ENCODE assay signal across 17 mouse cellular contexts in the genomic region with DNA sequence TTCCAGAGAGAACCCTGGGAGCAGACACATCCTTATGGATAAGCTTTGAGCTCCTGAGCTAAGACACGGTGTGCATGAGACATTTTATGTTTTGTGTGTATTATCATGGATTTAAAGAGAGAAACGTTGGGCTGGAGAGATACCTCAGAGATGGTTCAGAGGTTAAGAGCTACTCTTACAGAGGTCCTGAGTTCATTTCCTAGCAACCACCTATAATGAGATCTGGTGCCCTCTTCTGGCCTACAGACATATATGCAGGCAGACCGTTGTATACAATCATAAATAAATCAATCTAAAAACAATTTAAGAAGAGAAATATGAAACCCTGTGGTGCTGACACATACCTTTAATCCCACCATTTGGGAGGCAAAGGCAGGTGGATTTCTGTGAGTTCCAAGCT. TPM values are rescaled to one million over a fixed set of nuclear protein-coding genes. Genes with fewer than 3 reads are reported as not detected.
DNase-seq lines count a peak whose midpoint lies in the region; ATAC-seq and TF ChIP-seq lines count a peak whose summit lies in the region.
"Had no signal": no experiment of that assay in that cellular context is flagged by ENCODE, and none has a peak within 500 bp of the region (broad histone marks: within the 10 kb centered on the region; RNA-seq: fewer than 3 reads in every experiment).

No protein-coding gene starts in this region.

- no peak overlapping the region for H3K4me2 ChIP-seq in lung, postnatal 0 days (replicated peaks; ENCODE audit: low read depth, low read length)
- H3K4me2 ChIP-seq: hindbrain, embryonic 15.5 days; stomach, embryonic 15.5 days had no signal

- H3K4me1 ChIP-seq in lung, postnatal 0 days (ENCODE audit: insufficient read depth, low read depth, low read length), result peaks cover 4% of the 10 kb centered on the region; the same call in 1 of the 2 replicates
- peaks cover 8% of the 10 kb centered on the region for H3K4me1 ChIP-seq in lung, adult 2 months (ENCODE audit: control insufficient read depth, insufficient read depth, low read length)

- TF ChIP-seq POLR2A in lung, adult 2 months (IDR thresholded peaks at IDR 0.05; ENCODE audit: borderline replicate concordance, extremely low read depth, low read depth, low read length), result no peak

- H3K9me3 ChIP-seq in lung, postnatal 0 days (ENCODE audit: low read length), result no peaks in the 10 kb centered on the region
- H3K9me3 ChIP-seq: hindbrain, embryonic 15.5 days; midbrain, embryonic 10.5 days; stomach, embryonic 15.5 days had no signal

- no peak for ATAC-seq in lung, postnatal 0 days
- ATAC-seq in monocyte, adult 5-6 weeks (replicated peaks; ENCODE audit: insufficient number of reproducible peaks, low FRiP score, low TSS enrichment, poor library complexity, severe bottlenecking), result no peak
- ATAC-seq: forebrain, embryonic 14.5 days had no signal

- no peak overlapping the region for H3K9ac ChIP-seq in lung, postnatal 0 days (replicated peaks; ENCODE audit: low read depth)
- H3K9ac ChIP-seq: hindbrain, embryonic 15.5 days; stomach, embryonic 15.5 days had no signal

- no peak for DNase-seq in gastrocnemius, adult 2 months
- DNase-seq in gastrocnemius, postnatal 25 days, result no peak
- peak; percentile 61 for DNase-seq in lung, postnatal 0 days (ENCODE audit: low spot score)
- DNase-seq in lung, adult 2 months, result no peak
- DNase-seq in T-cell, adult 2 months (ENCODE audit: low spot score), result peak; percentile 51
- peak; percentile 80 for DNase-seq in splenic B cell, adult 2 months (ENCODE audit: low read depth, low spot score)
- no peak for DNase-seq in heart, postnatal 10 days
- DNase-seq: heart, adult 11 months; kidney, postnatal 14 days; right cerebral cortex, postnatal 14 days had no signal

- peak; percentile 70 for TF ChIP-seq CTCF in gastrocnemius, adult 2 months (IDR thresholded peaks at IDR 0.05)
- TF ChIP-seq CTCF in lung, postnatal 0 days (IDR thresholded peaks at IDR 0.05), result peak; percentile 71
- TF ChIP-seq CTCF in lung, adult 2 months (IDR thresholded peaks at IDR 0.05; ENCODE audit: insufficient read depth, low read length), result no peak

- WGBS in lung, postnatal 0 days, result 14% methylated on average over 3 of the region's 3 CpGs
- 13% methylated on average over 3 of the region's 3 CpGs for whole genome bisulfite sequencing in lung, adult 2 months

- peak overlapping the region; percentile 28; the same call in 1 of the 2 replicates for H3K27ac ChIP-seq in gastrocnemius, adult 2 months
- H3K27ac ChIP-seq in lung, postnatal 0 days (ENCODE audit: low read length), result no peak overlapping the region
- H3K27ac ChIP-seq: hindbrain, embryonic 15.5 days; midbrain, embryonic 10.5 days; stomach, embryonic 15.5 days had no signal

- no peak for TF ChIP-seq EP300 in lung, postnatal 0 days (IDR thresholded peaks at IDR 0.05)

- no peaks in the 10 kb centered on the region for H3K36me3 ChIP-seq in lung, postnatal 0 days (ENCODE audit: insufficient read depth, low read length)
- H3K36me3 ChIP-seq in splenic B cell, adult 2 months (ENCODE audit: control insufficient read depth, insufficient read depth, low read length, poor library complexity, severe bottlenecking), result no peaks in the 10 kb centered on the region
- H3K36me3 ChIP-seq: hindbrain, embryonic 15.5 days; midbrain, embryonic 10.5 days; stomach, embryonic 15.5 days had no signal

- intact Hi-C loops in gastrocnemius, adult 2 months (cut with DNase I), result loop anchor here (5.0 to 10.0 kb wide), 3 partner anchors 34 to 244 kb away; partner anchors contain the start of gene Oaz1
- intact Hi-C loops in heart, postnatal 10 days (cut with DNase I), result no loop called here

- no peak overlapping the region for H3K4me3 ChIP-seq in gastrocnemius, adult 2 months
- H3K4me3 ChIP-seq in lung, postnatal 0 days (ENCODE audit: low read depth, low read length), result no peak overlapping the region
- no peak overlapping the region for H3K4me3 ChIP-seq in lung, adult 2 months (replicated peaks; ENCODE audit: extremely low read depth, low read depth, low read length)
- H3K4me3 ChIP-seq: hindbrain, embryonic 15.5 days; midbrain, embryonic 10.5 days; stomach, embryonic 15.5 days had no signal

- H3K27me3 ChIP-seq in lung, postnatal 0 days (replicated peaks; ENCODE audit: insufficient read depth, low read length), result 0 out of 2 replicates have a peak, but pooled peaks cover 7% of the 10 kb centered on the region
- H3K27me3 ChIP-seq in splenic B cell, adult 2 months (ENCODE audit: control insufficient read depth, insufficient read depth, low read length, poor library complexity, severe bottlenecking), result no peaks in the 10 kb centered on the region

RNA-seq across cellular contexts. Expression of gene Gng7, which starts 23.7 kb away (rescaled TPM):
- total RNA-seq in gastrocnemius, adult 2 months (2021), result 1 to 10 TPM in 1 of 2 experiments, under 1 TPM in 1; 0.66 to 1.0 TPM
- total RNA-seq in gastrocnemius, postnatal 25 days (2021), result 1 to 10 TPM in 1 of 2 experiments, under 1 TPM in 1; 0.61 to 1.1 TPM
- 1.0 and 1.4 TPM in 2 replicates for polyA plus RNA-seq in lung, postnatal 0 days (2015; fragmentation: Nextera tagmentation; extraction: Ambion mirVana)
- 2.6 and 3.0 TPM in 2 replicates for polyA plus RNA-seq in lung, adult 2 months (2012; rRNA removed)
- total RNA-seq in heart, postnatal 10 days (2021), result 1 to 10 TPM in 1 of 2 experiments, under 1 TPM in 1; 0.67 to 1.1 TPM
- total RNA-seq in monocyte, adult 5-6 weeks (2017), result 0.10 TPM in 1 of 3 replicates, not detected in the others

RNA-seq across cellular contexts. Expression of gene Diras1, which starts 34.5 kb away (rescaled TPM):
- under 1 TPM in 1 of 2 experiments, not detected in 1; 0.08 TPM for total RNA-seq in gastrocnemius, adult 2 months (2021)
- under 1 TPM in 1 of 2 experiments, not detected in 1; 0.51 TPM for total RNA-seq in gastrocnemius, postnatal 25 days (2021)
- polyA plus RNA-seq in lung, postnatal 0 days (2015; fragmentation: Nextera tagmentation; extraction: Ambion mirVana), result not detected in 2 replicates
- polyA plus RNA-seq in lung, adult 2 months (2012; rRNA removed), result 0.03 TPM in 1 of 2 replicates, not detected in the other
- not detected for total RNA-seq in heart, postnatal 10 days (2021)
- total RNA-seq in monocyte, adult 5-6 weeks (2017), result 0.38 TPM in 1 of 3 replicates, not detected in the others
- total RNA-seq: common myeloid progenitor, adult 5-6 weeks had no signal
- polyA plus RNA-seq: liver, embryonic 16.5 days had no signal

RNA-seq across cellular contexts. Expression of gene Slc39a3, which starts 46.2 kb away (rescaled TPM):
- total RNA-seq in gastrocnemius, adult 2 months (2021), result 10 to 100 TPM; 11.6 to 16.0 TPM
- total RNA-seq in gastrocnemius, postnatal 25 days (2021), result 10 to 100 TPM; 13.5 to 13.9 TPM
- polyA plus RNA-seq in lung, postnatal 0 days (2015; fragmentation: Nextera tagmentation; extraction: Ambion mirVana), result 15.4 and 16.0 TPM in 2 replicates
- 44.2 and 46.9 TPM in 2 replicates for polyA plus RNA-seq in lung, adult 2 months (2012; rRNA removed)
- total RNA-seq in heart, postnatal 10 days (2021), result 10 to 100 TPM; 11.5 to 13.0 TPM
- total RNA-seq in monocyte, adult 5-6 weeks (2017), result 4.5 to 9.9 TPM (median 7.3 TPM) in 3 replicates

Comparison
In these comparisons a context has a peak if more than half of its experiments do, and no peak if none do; other contexts are left out.
1. DNase-seq: peak in lung, postnatal 0 days (single experiment), T-cell, adult 2 months (single experiment) and splenic B cell, adult 2 months (single experiment); none in gastrocnemius, adult 2 months (single experiment), gastrocnemius, postnatal 25 days (single experiment), lung, adult 2 months (single experiment) and heart, postnatal 10 days (0 of 2).